Mouse (Mus musculus): ENCODE data around the gene Chl1. TPM values are rescaled to one million over a fixed set of nuclear protein-coding genes. Genes with fewer than 3 reads are reported as not detected.

Chl1 gene
- polyA plus RNA-seq, 1 experiment = 104 TPM

DNA sequence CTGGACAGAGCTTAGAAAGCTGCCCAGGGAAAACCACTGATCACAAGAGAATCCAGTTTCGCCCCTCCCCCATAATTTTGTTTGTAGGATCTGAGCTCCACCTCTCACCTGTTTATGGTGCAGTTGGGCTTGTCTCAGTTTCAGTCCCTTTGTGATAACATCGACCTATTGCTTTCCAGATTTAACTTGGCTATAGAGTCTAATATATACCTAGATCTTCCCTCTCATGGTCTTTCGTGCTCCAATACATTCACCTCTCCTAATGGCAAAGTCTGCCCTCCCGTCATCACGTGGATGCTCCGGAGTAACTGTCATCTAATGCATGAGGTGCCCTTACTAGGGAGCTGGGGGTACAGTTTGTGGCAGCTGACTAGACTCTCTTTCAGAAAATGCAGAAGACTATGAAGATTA is 2.5 kb downstream of the Chl1 start:
- peak; percentile 55 for DNase-seq (ENCODE audit: low read depth)
- TF ChIP-seq POLR2A (IDR thresholded peaks at IDR 0.05; ENCODE audit: borderline replicate concordance, extremely low read depth, insufficient read depth, insufficient read length, poor library complexity, severe bottlenecking) = no peak
- TF ChIP-seq CTCF (IDR thresholded peaks at IDR 0.05; ENCODE audit: borderline replicate concordance, extremely low read depth, insufficient read depth, insufficient read length) = no peak

DNA sequence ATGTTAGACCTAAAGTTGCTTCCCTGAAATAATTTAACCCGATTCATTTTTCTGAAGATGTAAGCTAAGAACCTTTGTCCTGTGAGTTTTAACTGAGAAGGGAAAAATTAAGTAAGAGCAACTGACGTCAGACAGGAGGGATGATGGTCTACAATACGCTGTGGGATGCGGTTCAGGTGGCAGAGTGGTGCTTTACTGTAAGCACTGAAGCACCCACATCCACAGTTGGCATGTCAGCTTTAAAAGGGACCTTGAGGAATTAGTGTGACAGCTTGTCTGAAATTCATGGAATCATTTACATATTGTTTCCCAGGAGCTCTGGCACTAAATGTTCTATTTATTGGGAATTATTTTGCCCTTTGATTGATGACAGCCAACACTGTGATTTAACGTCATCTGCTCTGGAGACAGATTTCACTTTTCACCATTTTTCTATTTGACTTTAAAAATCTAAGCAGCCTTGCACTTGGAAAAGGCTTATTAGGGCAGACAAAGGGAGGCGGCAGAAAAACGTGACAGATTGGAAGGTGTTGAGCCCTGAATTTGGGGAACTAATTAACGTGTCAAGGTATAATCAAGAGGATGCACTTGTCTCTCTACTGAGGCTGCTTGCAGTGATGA is 3.3 kb downstream of the Chl1 start:
- no peak for TF ChIP-seq CTCF (IDR thresholded peaks at IDR 0.05; ENCODE audit: borderline replicate concordance, extremely low read depth, insufficient read depth, insufficient read length)
- no peak for TF ChIP-seq POLR2A (IDR thresholded peaks at IDR 0.05; ENCODE audit: borderline replicate concordance, extremely low read depth, insufficient read depth, insufficient read length, poor library complexity, severe bottlenecking)
- DNase-seq (ENCODE audit: low read depth) = peak; percentile 90

DNA sequence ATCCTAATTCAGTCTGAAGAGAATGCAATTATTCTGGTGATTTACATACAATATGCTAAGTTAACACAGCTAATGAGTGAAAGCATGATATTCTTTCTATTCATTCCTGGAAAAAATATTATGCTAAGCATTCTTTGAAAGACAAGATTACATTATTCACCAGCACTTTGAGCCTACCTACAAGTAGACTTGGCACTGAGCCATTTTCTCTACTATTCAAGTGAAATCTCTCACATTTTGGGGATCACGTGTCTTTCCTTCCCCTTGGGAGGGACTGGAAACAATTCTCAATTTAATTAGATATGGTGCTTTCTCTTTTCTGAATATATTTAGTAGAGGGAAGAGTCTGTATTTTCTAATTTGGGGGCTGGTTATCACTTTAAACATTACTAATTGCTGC is 4.0 kb downstream of the Chl1 start:
- TF ChIP-seq CTCF (IDR thresholded peaks at IDR 0.05; ENCODE audit: borderline replicate concordance, extremely low read depth, insufficient read depth, insufficient read length) (no peak), POLR2A (IDR thresholded peaks at IDR 0.05; ENCODE audit: borderline replicate concordance, extremely low read depth, insufficient read depth, insufficient read length, poor library complexity, severe bottlenecking) (no peak)
- peak; percentile 89 for DNase-seq (ENCODE audit: low read depth)

DNA sequence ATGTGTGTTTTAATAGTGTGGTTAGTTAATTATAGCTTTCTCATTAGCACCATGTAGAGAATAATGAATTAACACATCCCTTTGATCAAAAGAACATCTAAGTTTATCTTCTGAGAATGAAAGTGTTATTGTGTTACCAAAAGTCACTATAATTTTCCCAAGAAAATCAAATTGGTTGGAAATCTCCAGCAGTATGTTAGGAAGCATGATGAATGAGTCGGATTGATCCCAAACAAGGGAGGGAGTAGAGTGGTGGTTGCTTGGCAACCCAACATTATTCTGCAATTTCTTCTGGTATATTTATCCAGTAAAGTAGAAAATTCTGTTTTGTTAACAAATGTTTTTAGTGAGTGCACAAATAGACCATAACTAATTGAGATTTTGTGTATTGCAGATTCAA is 4.4 kb downstream of the Chl1 start:
- DNase-seq (ENCODE audit: low read depth) = peak; percentile 59
- TF ChIP-seq CTCF (IDR thresholded peaks at IDR 0.05; ENCODE audit: borderline replicate concordance, extremely low read depth, insufficient read depth, insufficient read length) = no peak
- TF ChIP-seq POLR2A (IDR thresholded peaks at IDR 0.05; ENCODE audit: borderline replicate concordance, extremely low read depth, insufficient read depth, insufficient read length, poor library complexity, severe bottlenecking) = no peak

DNA sequence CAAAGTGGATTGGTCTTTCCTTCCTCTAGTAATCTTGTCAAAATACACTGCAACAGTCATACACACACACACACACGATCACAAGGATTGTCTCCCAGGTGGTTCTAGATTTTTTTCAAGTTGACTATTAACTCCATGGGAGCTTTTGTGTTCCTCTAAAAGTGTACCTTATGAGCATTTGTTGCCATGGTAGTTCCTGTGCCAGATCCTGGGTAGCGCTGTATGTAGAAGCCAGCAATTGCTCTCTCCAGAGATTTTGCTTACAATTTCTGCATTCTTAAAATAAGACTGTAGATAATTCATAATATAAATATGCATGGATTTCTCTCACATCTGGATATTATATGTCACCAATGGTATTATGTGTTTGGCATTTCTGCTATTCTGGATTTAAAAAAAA is 9.2 kb downstream of the Chl1 start:
- TF ChIP-seq CTCF (IDR thresholded peaks at IDR 0.05; ENCODE audit: borderline replicate concordance, extremely low read depth, insufficient read depth, insufficient read length) = no peak
- TF ChIP-seq POLR2A (IDR thresholded peaks at IDR 0.05; ENCODE audit: borderline replicate concordance, extremely low read depth, insufficient read depth, insufficient read length, poor library complexity, severe bottlenecking) = no peak
- no peak for DNase-seq (ENCODE audit: low read depth)

DNA sequence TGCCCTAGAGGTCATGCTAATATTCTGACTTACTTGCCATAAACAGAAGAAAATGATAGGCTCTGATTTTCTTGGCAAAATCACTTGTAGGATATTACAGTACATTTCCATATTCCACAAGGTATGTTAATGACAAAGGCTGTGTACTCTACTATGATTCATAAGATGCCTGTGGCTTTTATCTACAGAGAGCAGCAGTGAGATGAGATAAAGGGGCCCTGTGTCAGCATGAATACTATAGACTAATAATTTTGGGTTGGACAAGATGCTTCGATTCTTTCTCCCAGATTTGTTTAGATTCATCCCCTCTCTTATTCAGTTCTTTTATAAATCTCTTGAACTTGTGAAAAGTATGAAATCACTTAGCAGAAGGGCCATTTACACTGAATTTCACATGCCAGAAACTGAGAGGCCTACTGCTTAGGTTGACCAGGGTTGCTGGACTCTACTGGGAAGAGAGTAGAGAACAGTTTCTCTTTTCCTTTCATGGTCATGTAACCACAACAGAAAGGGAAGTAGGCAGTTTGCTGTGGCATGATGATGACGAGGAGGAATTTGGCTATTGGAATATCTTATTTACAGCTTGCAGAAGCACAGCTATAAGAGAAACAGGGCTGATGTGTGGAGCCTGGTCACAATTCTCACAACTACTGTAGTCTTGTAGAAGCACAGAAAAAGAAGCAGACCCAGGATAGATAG is 15.1 kb downstream of the Chl1 start:
- TF ChIP-seq POLR2A (IDR thresholded peaks at IDR 0.05; ENCODE audit: borderline replicate concordance, extremely low read depth, insufficient read depth, insufficient read length, poor library complexity, severe bottlenecking) (no peak), CTCF (IDR thresholded peaks at IDR 0.05; ENCODE audit: borderline replicate concordance, extremely low read depth, insufficient read depth, insufficient read length) (no peak)

DNA sequence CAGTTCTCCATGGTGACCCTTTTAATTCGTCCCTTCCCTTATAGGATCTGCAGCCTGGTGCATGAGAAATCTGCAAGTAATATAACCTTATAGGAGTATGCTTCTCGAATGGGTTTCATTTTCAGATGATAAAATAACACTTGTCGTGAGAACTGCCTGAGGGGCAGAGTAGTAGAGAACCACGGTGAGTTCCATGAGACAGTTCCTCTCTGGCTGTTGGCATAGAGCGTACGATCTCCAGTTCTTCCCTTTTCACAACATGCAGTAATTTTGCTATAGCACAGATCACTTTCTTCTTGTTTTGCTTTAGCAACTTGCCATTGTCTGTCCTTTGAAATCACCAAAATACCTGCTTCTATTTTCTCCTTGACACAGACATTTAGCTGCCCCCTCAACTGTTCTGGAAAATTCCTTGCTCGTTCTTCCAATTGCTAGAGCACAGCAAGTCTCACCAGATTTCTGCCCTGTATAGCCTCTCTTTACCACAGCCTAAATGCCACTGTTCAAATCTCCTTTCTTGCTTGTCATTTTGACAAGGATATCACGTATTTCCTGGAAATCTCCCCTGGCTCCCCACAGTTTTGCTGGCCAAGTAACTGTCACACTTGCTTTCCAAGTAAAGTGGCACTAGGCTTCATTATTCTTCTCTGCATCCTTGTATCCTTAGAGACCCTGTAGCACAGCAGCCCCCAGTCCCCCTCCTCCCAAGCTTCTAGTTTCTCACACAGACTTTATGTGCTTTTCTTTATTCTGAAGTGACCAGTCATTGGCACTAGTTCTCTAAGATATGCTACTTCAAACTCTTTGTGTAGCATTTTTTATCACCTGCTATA is 16.8 kb downstream of the Chl1 start:
- peak; percentile 72 for DNase-seq (ENCODE audit: low read depth)
- TF ChIP-seq POLR2A (IDR thresholded peaks at IDR 0.05; ENCODE audit: borderline replicate concordance, extremely low read depth, insufficient read depth, insufficient read length, poor library complexity, severe bottlenecking) = no peak
- TF ChIP-seq CTCF (IDR thresholded peaks at IDR 0.05; ENCODE audit: borderline replicate concordance, extremely low read depth, insufficient read depth, insufficient read length) = no peak

More for the DNA sequence above, 15.1 kb downstream of the Chl1 start:
- DNase-seq (ENCODE audit: low read depth) = no peak

DNA sequence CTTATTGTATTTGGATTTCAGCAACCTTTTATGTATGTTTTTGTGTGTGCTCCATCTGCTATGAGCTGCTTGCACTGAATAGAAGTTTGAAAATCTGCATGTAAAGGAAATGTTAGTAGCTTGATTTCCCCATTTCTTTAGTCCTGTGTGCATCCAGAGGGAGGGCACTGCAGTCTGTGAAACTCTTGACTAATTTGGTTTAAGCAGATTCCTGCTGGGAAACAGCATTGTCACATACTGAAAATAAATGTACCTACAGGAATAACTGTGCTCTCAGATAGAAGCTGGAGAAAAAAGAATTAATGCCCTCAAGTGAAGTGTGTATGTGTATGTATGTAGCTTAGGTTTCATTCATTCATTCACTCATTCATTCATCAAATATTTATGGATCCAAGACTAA is 22.7 kb downstream of the Chl1 start:
- TF ChIP-seq CTCF (IDR thresholded peaks at IDR 0.05; ENCODE audit: borderline replicate concordance, extremely low read depth, insufficient read depth, insufficient read length) = no peak
- no peak for TF ChIP-seq POLR2A (IDR thresholded peaks at IDR 0.05; ENCODE audit: borderline replicate concordance, extremely low read depth, insufficient read depth, insufficient read length, poor library complexity, severe bottlenecking)
- no peak for DNase-seq (ENCODE audit: low read depth)

DNA sequence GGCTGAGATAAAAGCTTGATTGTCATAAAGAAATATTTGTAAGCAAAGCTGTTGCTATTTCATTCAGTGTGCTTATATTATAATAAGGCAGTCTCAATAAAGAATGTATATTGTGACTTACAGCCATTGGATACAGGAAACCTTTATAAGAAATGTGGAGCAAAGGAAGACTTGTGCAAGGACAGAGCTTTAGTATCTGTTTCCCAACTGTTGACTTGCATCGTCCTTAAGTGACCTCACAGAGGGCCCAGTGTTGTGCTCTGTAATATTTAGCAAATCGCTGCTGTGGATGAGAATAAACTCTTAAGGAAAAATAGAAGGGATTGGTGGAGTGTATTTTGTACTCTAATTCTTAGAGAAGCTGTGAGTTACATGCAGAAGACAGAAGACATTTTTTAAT is 23.6 kb downstream of the Chl1 start:
- no peak for DNase-seq (ENCODE audit: low read depth)
- TF ChIP-seq POLR2A (IDR thresholded peaks at IDR 0.05; ENCODE audit: borderline replicate concordance, extremely low read depth, insufficient read depth, insufficient read length, poor library complexity, severe bottlenecking) (no peak), CTCF (IDR thresholded peaks at IDR 0.05; ENCODE audit: borderline replicate concordance, extremely low read depth, insufficient read depth, insufficient read length) (no peak)

DNA sequence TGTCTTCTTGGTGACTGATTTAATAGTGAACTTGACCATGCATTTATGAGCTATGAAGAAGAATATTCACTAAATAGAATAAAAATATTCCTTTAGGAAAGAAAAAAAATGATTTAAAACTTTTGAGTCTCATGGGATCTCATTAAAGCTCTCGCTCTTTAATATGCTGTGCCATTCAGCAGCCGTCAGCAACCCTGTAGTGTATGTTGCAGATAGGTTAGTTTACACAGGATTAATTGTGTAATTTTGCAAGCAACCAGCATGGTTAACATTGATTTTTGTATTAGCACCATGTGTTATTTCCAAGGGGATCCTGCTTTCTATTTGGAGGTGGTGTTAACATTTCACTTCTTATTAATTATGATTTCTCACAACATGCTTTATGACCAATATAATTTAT is 32.2 kb downstream of the Chl1 start:
- peak; percentile 54 for DNase-seq (ENCODE audit: low read depth)
- TF ChIP-seq CTCF (IDR thresholded peaks at IDR 0.05; ENCODE audit: borderline replicate concordance, extremely low read depth, insufficient read depth, insufficient read length) (no peak), POLR2A (IDR thresholded peaks at IDR 0.05; ENCODE audit: borderline replicate concordance, extremely low read depth, insufficient read depth, insufficient read length, poor library complexity, severe bottlenecking) (no peak)

DNA sequence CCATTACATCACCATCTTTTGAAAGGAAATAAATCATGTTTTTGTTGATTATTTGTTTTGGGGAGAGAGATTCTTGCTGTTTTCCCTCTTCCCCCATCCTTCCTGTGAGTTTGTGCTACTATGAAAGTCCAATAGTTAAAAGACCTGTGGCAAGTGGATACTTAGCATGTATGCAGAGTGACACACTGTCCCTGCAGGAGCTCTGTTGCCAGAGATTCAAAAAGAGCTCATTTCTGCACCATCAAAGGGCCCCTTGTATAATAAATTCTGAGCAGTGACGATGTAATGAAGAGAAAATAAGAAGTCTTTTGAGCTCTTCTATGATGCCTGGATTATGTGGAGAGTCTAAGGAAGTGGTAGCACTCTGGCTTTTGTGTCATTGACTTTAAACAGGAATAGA is 33.4 kb downstream of the Chl1 start:
- TF ChIP-seq CTCF (IDR thresholded peaks at IDR 0.05; ENCODE audit: borderline replicate concordance, extremely low read depth, insufficient read depth, insufficient read length) (no peak), POLR2A (IDR thresholded peaks at IDR 0.05; ENCODE audit: borderline replicate concordance, extremely low read depth, insufficient read depth, insufficient read length, poor library complexity, severe bottlenecking) (no peak)
- DNase-seq (ENCODE audit: low read depth) = peak; percentile 64

All from brain, embryonic 14.5 days (tissue).